Mouse (Mus musculus): ENCODE results near the gene March4. TPM values are rescaled to one million over a fixed set of nuclear protein-coding genes. Genes with fewer than 3 reads are reported as not detected.

The March4 gene
- polyA plus RNA-seq, 1 experiment from 2014 or later, result not detected

- Histone ChIP-seq H3K27ac (no peak overlapping the region), H3K4me1 (replicated peaks; ENCODE audit: insufficient read depth, low read length) (no peaks in the 10 kb centered on the region), H3K9me3 (replicated peaks; ENCODE audit: low read length) (no peaks in the 10 kb centered on the region), H3K9ac (ENCODE audit: low read depth, low read length) (no peak overlapping the region), H3K27me3 (ENCODE audit: insufficient read depth, low read length) (no peaks in the 10 kb centered on the region), H3K4me3 (replicated peaks; ENCODE audit: low read depth, low read length) (no peak overlapping the region), H3K4me2 (ENCODE audit: low read length) (no peak overlapping the region), H3K36me3 (ENCODE audit: insufficient read depth, low read length) (no peaks in the 10 kb centered on the region)
- no peak for ATAC-seq (replicated peaks; ENCODE audit: low FRiP score, low read depth)
- TF ChIP-seq CTCF (IDR thresholded peaks at IDR 0.05; ENCODE audit: low read depth), result no peak
- no peak for DNase-seq (ENCODE audit: low spot score)
- WGBS, result 66% methylated on average over 8 of the region's 8 CpGs
These were observed 97.6 kb downstream of the March4 start for GRCm38 (mm10) chr1:72439146-72439545.

DNA sequence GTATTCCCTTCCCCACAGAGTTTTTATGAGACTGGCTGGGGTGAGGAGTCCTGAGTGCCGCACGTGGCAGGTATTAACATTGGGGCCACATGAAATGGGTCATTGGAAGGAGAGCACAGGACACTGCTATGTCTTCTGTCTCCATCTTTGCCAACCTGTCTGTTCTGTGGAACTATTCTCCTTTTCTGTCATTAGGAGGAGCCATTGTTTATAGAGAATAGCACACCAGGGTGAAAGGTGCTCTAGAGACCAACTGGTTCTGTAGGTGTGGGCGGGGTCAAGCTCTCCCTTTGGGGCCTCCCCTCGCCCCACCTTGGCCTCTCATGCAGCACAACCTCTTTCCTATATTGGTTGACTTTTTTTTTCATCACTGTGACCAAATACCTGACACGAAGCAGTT, 99.8 kb downstream of the March4 start:
- Histone ChIP-seq H3K9me3 (replicated peaks; ENCODE audit: low read length) (no peaks in the 10 kb centered on the region), H3K4me3 (replicated peaks; ENCODE audit: low read depth, low read length) (no peak overlapping the region), H3K36me3 (ENCODE audit: insufficient read depth, low read length) (no peaks in the 10 kb centered on the region), H3K27me3 (ENCODE audit: insufficient read depth, low read length) (no peaks in the 10 kb centered on the region), H3K4me2 (ENCODE audit: low read length) (no peak overlapping the region), H3K4me1 (replicated peaks; ENCODE audit: insufficient read depth, low read length) (no peaks in the 10 kb centered on the region), H3K9ac (ENCODE audit: low read depth, low read length) (no peak overlapping the region), H3K27ac (no peak overlapping the region)
- TF ChIP-seq CTCF (IDR thresholded peaks at IDR 0.05; ENCODE audit: low read depth), result no peak
- WGBS, result 73% methylated on average over 5 of the region's 5 CpGs
- DNase-seq (ENCODE audit: low spot score) (no peak), ATAC-seq (replicated peaks; ENCODE audit: low FRiP score, low read depth) (no peak)

DNA sequence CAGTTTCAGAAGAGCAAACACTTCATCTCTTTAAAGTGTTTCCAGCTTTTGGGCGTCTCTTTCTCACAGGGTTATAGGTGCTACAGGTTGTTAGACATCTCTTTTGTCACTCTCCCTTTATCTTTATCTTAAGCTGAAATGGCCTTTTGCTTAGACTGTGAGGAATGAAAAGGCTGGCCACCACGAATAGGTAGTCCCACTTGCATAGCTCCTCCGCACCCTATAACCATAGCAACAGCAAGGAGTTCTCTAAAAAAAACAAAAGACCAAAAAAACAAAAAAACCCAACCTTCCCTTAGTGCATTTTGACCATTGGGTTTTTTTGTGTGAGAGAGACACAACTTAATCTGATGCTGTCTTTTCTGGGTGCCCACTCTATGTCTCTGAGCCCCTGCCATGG, 102.2 kb downstream of the March4 start:
- Histone ChIP-seq H3K9ac (ENCODE audit: low read depth, low read length) (no peak overlapping the region), H3K4me3 (replicated peaks; ENCODE audit: low read depth, low read length) (no peak overlapping the region), H3K4me1 (replicated peaks; ENCODE audit: insufficient read depth, low read length) (no peaks in the 10 kb centered on the region), H3K36me3 (ENCODE audit: insufficient read depth, low read length) (no peaks in the 10 kb centered on the region), H3K27ac (no peak overlapping the region), H3K27me3 (ENCODE audit: insufficient read depth, low read length) (no peaks in the 10 kb centered on the region), H3K9me3 (replicated peaks; ENCODE audit: low read length) (no peaks in the 10 kb centered on the region), H3K4me2 (ENCODE audit: low read length) (no peak overlapping the region)
- WGBS, result 72% methylated on average over 3 of the region's 3 CpGs
- DNase-seq (ENCODE audit: low spot score), result no peak
- no peak for ATAC-seq (replicated peaks; ENCODE audit: low FRiP score, low read depth)
- TF ChIP-seq CTCF (IDR thresholded peaks at IDR 0.05; ENCODE audit: low read depth), result no peak

DNA sequence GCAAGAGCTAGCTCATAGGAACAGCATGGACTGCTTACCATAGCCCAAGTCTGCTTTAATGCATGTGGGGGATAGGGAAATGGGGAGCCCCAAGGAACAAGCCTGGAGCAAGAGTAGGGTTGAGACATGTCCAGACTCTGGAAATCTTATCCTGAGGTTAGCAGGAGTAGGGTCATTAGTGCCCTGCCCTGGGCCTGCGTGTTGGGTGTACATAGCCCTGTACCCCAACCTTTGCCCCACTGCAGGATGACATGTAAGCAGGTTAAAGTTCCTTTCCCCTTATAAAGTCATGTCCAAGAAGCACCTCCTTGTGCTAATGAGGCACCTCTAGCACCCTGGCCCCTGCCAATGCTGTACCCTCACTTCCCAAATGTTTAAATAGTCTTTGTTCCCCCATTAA, 104.2 kb downstream of the March4 start:
- no peak overlapping the region for H3K4me2 ChIP-seq (ENCODE audit: low read length)
- WGBS, result 77% methylated on average over 1 of the region's 1 CpGs
- no peak for TF ChIP-seq CTCF (IDR thresholded peaks at IDR 0.05; ENCODE audit: low read depth)
- no peaks in the 10 kb centered on the region for H3K4me1 ChIP-seq (replicated peaks; ENCODE audit: insufficient read depth, low read length)
- ATAC-seq (replicated peaks; ENCODE audit: low FRiP score, low read depth), result no peak
- H3K27ac ChIP-seq, result no peak overlapping the region
- DNase-seq (ENCODE audit: low spot score), result no peak
- H3K9me3 ChIP-seq (replicated peaks; ENCODE audit: low read length), result no peaks in the 10 kb centered on the region
- H3K4me3 ChIP-seq (replicated peaks; ENCODE audit: low read depth, low read length), result no peak overlapping the region
- no peaks in the 10 kb centered on the region for H3K36me3 ChIP-seq (ENCODE audit: insufficient read depth, low read length)
- no peaks in the 10 kb centered on the region for H3K27me3 ChIP-seq (ENCODE audit: insufficient read depth, low read length)
- H3K9ac ChIP-seq (ENCODE audit: low read depth, low read length), result no peak overlapping the region

DNA sequence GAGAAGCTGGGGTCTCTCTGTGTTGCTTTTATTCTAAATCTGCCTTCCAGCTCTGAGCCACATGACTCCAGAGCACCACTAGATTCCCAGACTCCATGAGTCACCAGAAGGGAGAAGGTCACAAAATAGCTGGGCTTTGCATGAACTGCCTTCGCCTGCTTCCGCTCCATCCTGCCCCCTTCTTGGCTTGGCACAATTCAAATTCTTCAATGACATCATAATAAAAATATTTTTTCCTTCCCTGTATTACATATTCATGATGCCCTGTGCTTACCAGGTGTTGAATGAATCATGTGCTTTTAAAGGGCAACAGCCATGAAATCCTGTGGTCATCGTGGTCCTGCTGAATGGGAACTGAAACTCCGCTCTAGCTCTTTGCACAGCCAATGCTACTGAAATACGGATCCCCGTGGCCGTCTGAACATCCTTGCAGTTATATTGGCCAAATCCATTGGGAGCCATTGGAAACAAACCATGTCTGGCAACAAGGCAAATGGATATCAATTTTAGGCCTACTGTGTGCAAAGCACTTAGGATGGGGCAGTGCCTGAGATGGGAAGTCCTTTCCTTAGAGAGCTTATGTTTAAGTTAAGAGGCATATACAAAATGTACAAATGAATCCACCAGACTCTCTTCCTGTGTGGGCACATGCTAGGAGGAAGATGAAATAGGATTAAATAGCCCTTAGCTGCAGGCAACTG, 107.5 kb downstream of the March4 start:
- no peak for DNase-seq (ENCODE audit: low spot score)
- H3K36me3 ChIP-seq (ENCODE audit: insufficient read depth, low read length), result no peaks in the 10 kb centered on the region
- no peaks in the 10 kb centered on the region for H3K27me3 ChIP-seq (ENCODE audit: insufficient read depth, low read length)
- no peaks in the 10 kb centered on the region for H3K4me1 ChIP-seq (replicated peaks; ENCODE audit: insufficient read depth, low read length)
- ATAC-seq (replicated peaks; ENCODE audit: low FRiP score, low read depth), result no peak; the same call in 1 of the 2 replicates
- 85% methylated on average over 7 of the region's 7 CpGs for WGBS
- no peak overlapping the region for H3K9ac ChIP-seq (ENCODE audit: low read depth, low read length)
- no peak for TF ChIP-seq CTCF (IDR thresholded peaks at IDR 0.05; ENCODE audit: low read depth)
- H3K27ac ChIP-seq, result no peak overlapping the region
- no peaks in the 10 kb centered on the region for H3K9me3 ChIP-seq (replicated peaks; ENCODE audit: low read length)
- H3K4me3 ChIP-seq (replicated peaks; ENCODE audit: low read depth, low read length), result no peak overlapping the region
- no peak overlapping the region for H3K4me2 ChIP-seq (ENCODE audit: low read length)

DNA sequence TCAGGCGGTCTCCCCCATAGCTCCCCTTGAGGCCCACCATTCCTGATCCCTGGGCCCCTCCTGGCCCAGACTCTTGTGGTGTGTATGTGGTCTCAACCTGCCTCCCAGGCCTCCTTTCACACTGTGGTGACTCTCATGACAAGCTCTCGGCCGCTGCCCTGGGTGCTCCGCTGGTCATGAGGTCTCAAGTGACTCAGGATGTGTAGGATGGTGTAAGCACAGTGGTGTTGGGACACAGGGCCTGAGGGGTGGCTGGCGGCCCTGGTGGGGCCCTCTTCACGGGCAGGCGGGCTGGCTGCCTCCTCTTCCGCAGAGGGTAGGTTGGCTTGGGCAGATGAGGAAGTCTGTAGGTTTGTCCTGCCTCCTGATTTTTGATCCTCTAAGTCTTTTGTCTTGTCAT, 108.2 kb downstream of the March4 start:
- Histone ChIP-seq H3K27ac (no peak overlapping the region), H3K4me1 (replicated peaks; ENCODE audit: insufficient read depth, low read length) (no peaks in the 10 kb centered on the region), H3K36me3 (ENCODE audit: insufficient read depth, low read length) (no peaks in the 10 kb centered on the region), H3K9me3 (replicated peaks; ENCODE audit: low read length) (no peaks in the 10 kb centered on the region), H3K4me3 (replicated peaks; ENCODE audit: low read depth, low read length) (no peak overlapping the region), H3K4me2 (ENCODE audit: low read length) (no peak overlapping the region), H3K9ac (ENCODE audit: low read depth, low read length) (no peak overlapping the region), H3K27me3 (ENCODE audit: insufficient read depth, low read length) (no peaks in the 10 kb centered on the region)
- no peak for ATAC-seq (replicated peaks; ENCODE audit: low FRiP score, low read depth)
- no peak for DNase-seq (ENCODE audit: low spot score)
- 61% methylated on average over 8 of the region's 8 CpGs for WGBS
- no peak for TF ChIP-seq CTCF (IDR thresholded peaks at IDR 0.05; ENCODE audit: low read depth)

DNA sequence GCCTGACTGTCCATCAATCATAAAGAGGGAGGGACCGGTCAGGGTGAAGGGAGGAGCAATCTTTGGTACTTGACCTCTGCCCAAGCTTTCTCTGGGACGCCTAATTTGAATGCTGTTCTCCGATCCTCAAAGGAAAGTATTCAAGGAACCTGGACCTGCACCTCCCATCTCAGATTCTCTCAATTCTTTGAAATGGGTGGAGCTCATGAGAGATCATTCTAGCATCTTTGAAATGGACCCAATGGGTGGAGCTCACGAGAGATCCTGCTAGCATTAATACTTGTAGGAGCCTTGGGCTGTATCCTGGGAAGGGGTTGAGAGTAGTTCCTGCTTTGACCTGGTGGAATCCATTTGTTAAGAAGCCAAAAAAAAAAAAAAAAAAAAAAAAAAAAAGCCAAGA, 110.3 kb downstream of the March4 start:
- DNase-seq (ENCODE audit: low spot score), result no peak
- WGBS, result 80% methylated on average over 4 of the region's 4 CpGs
- H3K36me3 ChIP-seq (ENCODE audit: insufficient read depth, low read length), result no peaks in the 10 kb centered on the region
- no peak for TF ChIP-seq CTCF (IDR thresholded peaks at IDR 0.05; ENCODE audit: low read depth)
- ATAC-seq (replicated peaks; ENCODE audit: low FRiP score, low read depth), result no peak
- no peak overlapping the region for H3K9ac ChIP-seq (ENCODE audit: low read depth, low read length)
- H3K4me3 ChIP-seq (replicated peaks; ENCODE audit: low read depth, low read length), result no peak overlapping the region
- no peaks in the 10 kb centered on the region for H3K9me3 ChIP-seq (replicated peaks; ENCODE audit: low read length)
- H3K27me3 ChIP-seq (ENCODE audit: insufficient read depth, low read length), result no peaks in the 10 kb centered on the region
- H3K27ac ChIP-seq, result no peak overlapping the region
- H3K4me1 ChIP-seq (replicated peaks; ENCODE audit: insufficient read depth, low read length), result no peaks in the 10 kb centered on the region
- H3K4me2 ChIP-seq (ENCODE audit: low read length), result no peak overlapping the region

Measured in kidney, postnatal 0 days (tissue).